Mouse (Mus musculus) lung, postnatal 25 days (tissue): ENCODE measurements at regions not wholly inside any gene's neighbourhood (a gene's known extent, or its start where the extent isn't known, plus 50 kb on each side); places are given as distances from the start of the nearest gene placed in this dataset.
"Not testable (repeated sequence)": the region's sequence is repeated elsewhere in the genome, so short reads cannot be mapped to it uniquely, and the experiment has no call there.

Experiments used
- DNase-seq: peaks from one replicate; pipeline ENCODE4 v3.0.0; 2022; ENCODE audit warnings: low spot score

DNA sequence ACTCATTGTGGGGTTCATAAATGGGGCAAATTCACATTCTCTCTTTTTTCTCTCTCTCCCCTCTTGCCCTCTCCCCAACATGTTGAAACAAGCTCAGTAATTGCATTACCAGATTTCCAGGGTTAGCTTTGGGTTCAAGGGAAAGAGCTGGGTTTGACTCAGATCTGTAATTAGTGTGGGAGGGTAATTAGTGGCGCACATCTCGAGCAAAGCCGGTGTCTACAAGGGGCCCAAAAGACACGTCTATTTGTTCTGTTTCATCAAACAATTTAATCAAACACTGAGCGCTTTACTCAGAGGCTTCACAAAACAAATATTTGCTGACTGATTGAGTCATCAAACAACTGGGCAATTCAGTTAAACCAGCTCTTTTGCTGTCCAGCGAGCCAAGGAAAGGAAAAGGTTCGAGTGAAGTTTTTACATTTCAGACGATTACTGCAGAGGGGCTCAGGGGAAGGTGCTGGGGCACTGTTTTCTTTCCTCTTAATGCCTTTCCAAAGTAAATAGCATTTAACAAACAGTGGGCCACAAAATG, 193.6 kb upstream of the Six2 start:
- peak; percentile 35 for DNase-seq

- no peak for DNase-seq
These were observed 193.0 kb upstream of the Six2 start for GRCm38 (mm10) chr17:85881046-85881445.

DNA sequence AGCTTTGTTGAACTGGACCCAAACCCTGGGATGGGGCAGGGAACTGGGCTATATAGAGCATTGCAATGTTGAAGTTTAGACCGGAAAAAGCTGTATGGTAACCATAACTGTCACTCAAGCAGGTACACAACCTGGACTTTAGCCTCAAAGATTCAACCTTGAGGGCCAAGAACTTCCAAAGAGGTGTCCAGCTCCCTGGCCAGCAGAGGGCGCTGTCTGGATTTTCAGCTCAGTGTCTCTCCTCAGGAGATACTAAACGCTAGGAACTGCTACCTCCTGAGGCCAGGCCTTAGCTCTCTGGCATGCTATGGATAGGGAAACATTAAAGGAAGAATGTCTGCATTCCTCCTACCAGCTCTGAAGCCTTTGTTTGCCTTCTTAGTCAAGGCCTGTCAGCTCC, 189.4 kb upstream of the Six2 start:
- peak; percentile 23 for DNase-seq

DNA sequence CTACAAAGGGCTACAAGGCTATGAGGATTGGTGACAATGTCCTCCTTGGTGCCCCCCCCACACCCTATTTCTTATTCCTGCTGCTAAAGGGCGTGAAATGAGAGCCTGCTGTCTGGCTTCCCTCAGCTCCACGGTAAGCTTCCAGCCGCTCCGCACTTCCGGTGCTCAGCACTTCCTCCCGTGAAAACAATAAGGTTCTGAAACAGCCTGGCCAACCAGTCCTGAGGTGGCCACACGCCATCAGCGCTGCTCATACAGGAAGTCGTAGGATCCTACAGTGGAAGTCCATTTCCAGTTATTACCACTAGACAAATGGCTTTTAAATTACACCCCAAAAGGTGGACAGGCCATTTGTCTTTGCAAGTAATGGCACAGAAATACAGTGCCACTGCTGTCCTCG, 188.8 kb upstream of the Six2 start:
- DNase-seq = no peak

- DNase-seq = no peak
These were observed 185.9 kb upstream of the Six2 start for GRCm38 (mm10) chr17:85873853-85874586.

GRCm38 (mm10) chr17:85872903-85873413, 184.9 kb upstream of the Six2 start:
- DNase-seq = no peak

DNA sequence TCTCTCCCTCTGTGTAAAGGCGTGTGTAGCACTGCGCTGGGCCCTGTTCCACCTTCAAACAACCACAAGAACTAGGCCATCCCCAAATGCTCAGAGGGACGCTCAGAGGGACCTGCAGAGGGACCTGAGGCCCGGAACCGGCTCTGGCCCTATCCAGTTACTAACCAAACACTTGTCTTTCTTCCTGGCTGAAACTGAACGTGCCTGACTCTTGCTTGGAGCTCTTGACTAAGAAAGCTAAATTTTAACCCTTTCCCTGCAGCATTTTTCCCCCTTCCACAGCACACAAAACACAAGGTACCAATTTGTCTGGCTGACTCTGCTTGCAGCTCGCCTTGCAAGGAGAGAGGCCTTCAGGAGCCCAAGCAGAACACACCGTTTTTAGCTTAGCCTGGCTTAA, 182.3 kb upstream of the Six2 start:
- DNase-seq = peak; percentile 33

DNA sequence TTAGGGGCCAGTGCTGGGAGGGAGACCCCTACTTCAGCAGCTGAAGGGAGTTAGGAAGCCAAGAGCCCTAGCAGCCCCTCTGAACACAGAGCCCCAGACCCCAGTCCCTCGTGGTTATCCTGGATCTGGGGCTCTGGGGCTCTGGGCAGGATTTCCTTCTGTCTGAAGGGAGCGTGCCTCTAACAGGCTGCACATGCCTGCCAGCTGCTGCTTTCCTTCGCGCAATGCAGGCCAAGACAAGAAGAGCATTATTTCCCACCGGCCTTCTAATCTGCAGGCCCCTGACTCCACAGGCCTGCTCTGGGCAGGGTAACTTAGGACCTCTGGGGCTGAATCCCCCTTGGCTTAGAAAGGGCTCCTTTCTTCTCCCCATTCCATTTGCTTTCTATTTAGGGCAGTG, 181.1 kb upstream of the Six2 start:
- no peak for DNase-seq

DNA sequence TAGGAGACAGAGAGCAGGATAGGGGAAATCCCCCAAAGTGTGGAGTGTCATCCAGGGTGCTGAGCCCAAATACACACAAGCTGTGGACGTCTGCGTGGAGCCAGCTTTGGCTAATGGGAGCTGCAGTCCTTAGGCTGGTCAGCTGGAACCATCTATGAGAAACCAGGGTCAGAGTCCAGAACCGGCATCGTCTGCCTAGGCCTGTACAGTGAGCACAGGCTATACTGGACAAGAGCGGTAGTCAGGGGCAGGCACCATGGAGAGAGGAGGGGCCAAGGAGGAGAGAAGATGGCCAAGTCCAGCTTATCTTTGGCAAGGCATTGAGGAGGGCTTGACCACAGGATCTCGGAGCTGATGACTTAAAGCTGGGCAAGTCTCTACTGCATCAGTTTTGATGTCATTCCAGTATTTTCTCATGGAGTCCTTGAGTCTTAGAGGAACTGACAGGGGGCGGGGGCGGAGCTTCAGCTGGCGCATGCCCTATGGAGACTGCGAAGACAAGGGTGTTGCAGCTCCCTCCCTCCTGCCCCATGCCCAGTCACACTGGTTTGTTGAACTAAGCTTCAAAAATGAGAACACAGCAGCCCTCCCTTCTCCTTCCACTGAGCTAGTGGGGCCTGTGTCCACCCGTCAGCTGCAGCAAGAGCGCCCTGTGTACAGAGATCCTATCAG, 180.0 kb upstream of the Six2 start:
- no peak for DNase-seq

DNA sequence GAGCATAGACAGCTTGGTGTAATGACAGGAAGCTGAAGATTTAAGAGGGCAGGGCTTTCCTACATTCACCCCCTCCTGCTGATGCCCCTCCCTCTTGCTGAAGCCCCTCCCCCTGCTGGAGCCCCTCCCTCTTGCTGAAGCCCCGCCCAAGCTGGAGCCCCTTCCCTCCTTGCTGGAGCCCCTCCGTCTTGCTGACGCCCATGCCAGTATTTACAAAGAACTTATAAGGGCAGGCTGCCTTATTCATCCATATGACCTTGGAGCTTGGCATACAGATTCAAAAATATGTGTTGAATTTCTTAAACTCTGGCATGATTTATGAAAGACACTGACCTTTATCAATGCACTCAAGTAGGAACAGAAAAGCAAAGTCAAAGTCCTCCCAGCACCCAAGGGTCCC, 178.5 kb upstream of the Six2 start:
- no peak for DNase-seq

- no peak for DNase-seq
These were observed 177.9 kb upstream of the Six2 start for GRCm38 (mm10) chr17:85865940-85866339.

DNA sequence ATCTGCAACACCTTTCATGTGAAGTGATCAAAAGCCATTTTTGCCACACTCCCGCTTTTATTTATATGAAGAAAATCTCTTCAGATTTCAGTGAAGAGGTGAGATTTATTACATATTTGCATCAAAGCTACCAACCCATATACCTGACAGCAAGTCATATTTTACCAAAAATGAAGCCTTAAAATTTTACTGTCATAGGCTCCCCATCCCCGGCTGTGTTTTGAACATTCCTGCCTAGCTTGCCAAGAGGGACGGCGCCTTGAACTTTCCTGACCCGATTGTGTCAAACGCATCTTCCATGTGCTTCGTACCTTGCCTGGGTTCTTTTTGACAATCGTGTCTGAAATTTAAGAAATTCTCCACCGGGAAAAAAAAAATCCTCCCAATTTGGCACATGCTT, 173.3 kb upstream of the Six2 start:
- DNase-seq = no peak

- no peak for DNase-seq
These were observed 172.7 kb upstream of the Six2 start for GRCm38 (mm10) chr17:85860797-85861196.

DNA sequence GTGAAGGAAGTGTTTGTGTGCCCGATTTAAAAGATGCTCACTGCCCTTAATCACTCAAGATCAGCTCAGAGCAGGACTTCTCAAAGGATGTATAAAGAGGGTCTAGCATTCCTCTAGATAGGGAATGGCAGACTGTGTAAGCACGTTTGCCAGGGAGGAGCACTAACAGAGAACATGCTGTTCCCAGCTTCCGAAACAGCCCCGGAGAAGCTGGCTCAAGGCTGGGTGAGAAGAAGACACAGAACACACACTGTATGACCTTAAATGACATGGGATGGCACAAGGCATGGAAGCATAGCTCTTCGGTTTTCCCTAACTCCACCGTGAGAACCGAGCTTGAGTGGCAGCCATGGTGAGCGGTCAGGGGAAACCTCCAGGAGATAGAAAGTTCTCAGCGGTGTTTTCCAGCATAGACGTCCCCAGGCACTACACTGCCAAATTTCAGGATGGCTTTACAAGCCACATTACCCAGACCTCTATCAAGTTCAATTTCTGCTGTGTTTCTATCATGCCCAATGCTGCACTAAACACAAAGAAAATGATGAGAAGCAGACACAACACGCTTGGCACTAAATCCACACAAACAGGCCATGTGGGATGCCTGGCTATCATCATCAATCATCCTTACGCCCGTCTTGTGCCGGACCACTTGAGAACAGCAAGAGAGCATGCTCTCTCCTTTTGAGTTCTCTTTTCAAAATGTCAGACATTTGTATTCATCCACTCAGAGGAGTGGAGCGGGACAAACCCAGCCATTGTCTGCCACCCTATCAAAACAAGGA, 172.0 kb upstream of the Six2 start:
- DNase-seq = no peak

GRCm38 (mm10) chr17:85858516-85858915, 170.4 kb upstream of the Six2 start:
- no peak for DNase-seq

- no peak for DNase-seq
These were observed 169.8 kb upstream of the Six2 start for GRCm38 (mm10) chr17:85857705-85858472.

DNA sequence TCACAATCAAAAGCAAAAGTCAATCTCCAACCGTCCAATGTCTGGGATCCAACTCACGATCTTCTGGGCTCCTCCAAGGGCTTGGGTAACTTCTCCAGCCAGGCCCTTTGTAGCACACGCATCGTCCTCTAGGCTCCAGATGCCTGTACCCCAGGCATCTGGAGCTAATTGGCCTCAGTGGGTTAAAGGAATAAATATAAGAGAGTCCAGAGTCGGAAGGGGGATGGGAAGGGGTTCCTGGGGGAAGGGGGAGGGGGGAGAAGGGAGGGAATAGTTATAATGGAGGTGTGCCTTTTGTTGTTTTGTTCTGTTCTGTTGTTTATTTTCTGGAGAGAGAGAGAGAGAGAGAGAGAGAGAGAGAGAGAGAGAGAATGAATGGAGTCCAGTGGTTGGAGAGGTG, 168.8 kb upstream of the Six2 start:
- not testable (repeated sequence) for DNase-seq

- no peak for DNase-seq
These were observed 165.1 kb upstream of the Six2 start for GRCm38 (mm10) chr17:85853156-85853555.

DNA sequence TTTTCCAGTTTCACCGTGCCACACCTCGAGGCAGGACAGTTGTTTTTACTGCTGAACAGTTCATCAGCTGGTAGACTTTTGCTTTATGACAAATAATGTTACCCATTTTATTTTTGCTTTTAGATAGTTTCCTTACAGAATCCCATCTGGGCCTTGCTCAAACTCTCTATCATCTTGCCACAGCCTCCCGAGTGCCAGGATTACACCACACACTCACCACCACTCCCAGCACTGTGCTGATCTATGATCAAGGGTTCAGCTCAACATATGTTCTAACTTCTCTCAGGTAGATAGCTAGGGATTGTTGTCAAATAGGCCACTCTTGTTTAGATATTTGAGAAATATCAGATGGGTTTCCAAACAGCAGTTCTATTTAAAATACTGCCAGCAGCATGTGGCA, 160.5 kb upstream of the Six2 start:
- no peak for DNase-seq

DNA sequence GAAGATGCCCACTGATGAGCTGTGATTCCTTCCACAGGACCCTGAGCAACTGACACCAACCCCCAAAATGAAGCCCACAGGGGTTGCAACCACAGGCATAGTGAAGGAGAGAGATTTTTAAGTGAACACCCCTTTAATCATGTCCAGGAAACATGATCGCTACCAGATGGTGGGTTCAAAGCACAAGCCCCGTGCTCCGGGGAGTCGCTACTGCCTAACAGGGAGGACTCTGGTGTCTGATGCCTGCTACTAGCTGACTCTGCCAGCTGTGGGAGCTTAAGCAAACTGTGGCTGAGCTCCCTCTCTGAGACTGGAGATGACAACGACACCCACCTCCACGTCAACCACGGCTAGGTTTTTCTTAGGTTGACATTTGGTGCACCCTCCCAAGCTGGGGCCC, 159.7 kb upstream of the Six2 start:
- DNase-seq = no peak

GRCm38 (mm10) chr17:85845059-85845458, 157.0 kb upstream of the Six2 start:
- DNase-seq = no peak

DNA sequence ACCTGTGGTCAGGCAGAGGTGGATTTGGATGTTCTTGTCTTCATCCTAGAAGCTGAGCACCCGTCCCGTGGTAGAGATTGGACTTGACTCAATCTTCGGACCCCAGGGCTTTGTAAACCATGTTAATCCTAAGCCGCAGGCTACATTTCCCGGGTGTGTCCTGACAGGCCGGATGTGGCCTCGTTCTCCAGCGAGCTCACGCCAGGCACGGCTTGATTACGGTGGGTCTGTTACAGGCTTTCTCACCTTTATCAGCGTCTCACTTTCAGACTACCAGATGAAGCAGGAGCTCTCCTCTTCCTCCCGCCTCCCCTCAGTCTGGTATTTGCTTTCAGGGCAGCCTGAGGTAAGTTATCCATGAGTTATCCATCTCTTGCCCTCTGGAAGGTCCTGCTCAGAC, 156.4 kb upstream of the Six2 start:
- no peak for DNase-seq
